Mouse (Mus musculus) heart, postnatal 0 days (tissue): Measurements from ENCODE around the gene Il1a.

Source experiments
- CTCF ChIP-seq: IDR thresholded peaks from 2 replicates; pipeline ENCODE4 v1.5.1; 2016; ENCODE audit warnings: antibody characterized with exemption, control low read depth, low read depth
- EP300 ChIP-seq: IDR thresholded peaks from 2 replicates; pipeline ENCODE4 v1.6.1; 2016; ENCODE audit warnings: antibody characterized with exemption, low read depth

DNA sequence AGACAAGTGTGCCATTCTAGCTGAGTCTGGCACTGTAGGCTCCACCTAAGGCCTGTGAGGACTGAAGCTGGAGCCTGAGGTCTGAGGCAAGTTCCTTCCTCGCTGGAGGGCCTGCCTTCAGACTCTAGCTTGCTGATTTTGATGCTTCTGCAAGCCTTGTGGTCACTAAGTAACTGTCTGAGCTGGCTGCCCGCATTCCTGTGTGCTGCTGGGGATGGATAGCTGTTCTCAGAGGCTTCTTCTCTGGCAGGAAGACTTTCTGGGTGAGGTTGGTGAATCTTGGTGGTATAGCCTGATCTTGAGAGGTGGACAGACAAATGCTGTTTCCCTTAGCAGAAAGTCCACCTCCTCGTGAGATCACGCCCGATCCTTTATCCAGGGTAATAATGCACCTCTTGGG lies 42.0 kb downstream of the Il1a start:
- TF ChIP-seq CTCF (no peak), EP300 (no peak)
